Mouse (Mus musculus) right cerebral cortex, adult 2 months (tissue): ENCODE measurements around the gene Ncdn.
A peak's percentile ranks its signal among the peaks of the same experiment; 100 is the strongest.

Source experiments
- DNase-seq, 2 experiments: peaks; one replicate each; pipeline ENCODE4 v3.0.0; 2021 to 2022; ENCODE audit warnings: low spot score in 2 of 2

Ncdn gene

GRCm38 (mm10) chr4:126752608-126753141 is 563 bp downstream of the Ncdn start:
- peak in 1 of 2 experiments; percentile 40 for DNase-seq

- peak in 1 of 2 experiments; percentile 46 for DNase-seq
These were observed 1.1 kb downstream of the Ncdn start for GRCm38 (mm10) chr4:126752024-126752607.

GRCm38 (mm10) chr4:126751556-126752023 is 1.6 kb downstream of the Ncdn start:
- DNase-seq: peak; percentile 51 to 59

GRCm38 (mm10) chr4:126750863-126751555 is 2.2 kb downstream of the Ncdn start:
- no peak for DNase-seq

GRCm38 (mm10) chr4:126750046-126750683 is 3.1 kb downstream of the Ncdn start:
- peak; percentile 57 to 78 for DNase-seq

- DNase-seq: peak in 1 of 2 experiments; percentile 61
These were observed 3.7 kb downstream of the Ncdn start for GRCm38 (mm10) chr4:126749553-126749952.

- DNase-seq: no peak
These were observed 4.9 kb downstream of the Ncdn start for GRCm38 (mm10) chr4:126748381-126748780.

- DNase-seq: no peak
These were observed 6.9 kb downstream of the Ncdn start for GRCm38 (mm10) chr4:126746194-126746840.

GRCm38 (mm10) chr4:126745506-126746193 is 7.6 kb downstream of the Ncdn start:
- peak; percentile 68 to 73 for DNase-seq

GRCm38 (mm10) chr4:126744831-126745230 is 8.4 kb downstream of the Ncdn start:
- DNase-seq: no peak

- no peak for DNase-seq
These were observed 9.5 kb downstream of the Ncdn start for GRCm38 (mm10) chr4:126743713-126744112.

GRCm38 (mm10) chr4:126742976-126743375 is 10.3 kb downstream of the Ncdn start:
- no peak for DNase-seq

- peak; percentile 90 to 93 for DNase-seq
These were observed 11.8 kb downstream of the Ncdn start for GRCm38 (mm10) chr4:126741448-126741847.

GRCm38 (mm10) chr4:126739966-126740676 is 13.1 kb downstream of the Ncdn start:
- DNase-seq: no peak

GRCm38 (mm10) chr4:126736001-126736414 is 17.2 kb downstream of the Ncdn start, which contains the start of gene Tfap2e:
Tfap2e (minus strand) TSS chr4:126736240.
- no peak for DNase-seq

- no peak for DNase-seq
These were observed 17.7 kb downstream of the Ncdn start for GRCm38 (mm10) chr4:126735382-126736000.

GRCm38 (mm10) chr4:126734700-126735381 is 18.4 kb downstream of the Ncdn start:
- DNase-seq: no peak

GRCm38 (mm10) chr4:126734001-126734603 is 19.1 kb downstream of the Ncdn start:
- DNase-seq: no peak
